Mouse (Mus musculus) kidney, postnatal 4 days (tissue): ENCODE data around the gene 1700021F05Rik.
"Not testable (repeated sequence)": the region's sequence is repeated elsewhere in the genome, so short reads cannot be mapped to it uniquely, and the experiment has no call there.

Experiments used
- DNase-seq, 2 experiments: peaks; one replicate each; pipeline ENCODE4 v3.0.0; 2021; ENCODE audit warnings: mixed read lengths in 2 of 2

1700021F05Rik gene

DNA sequence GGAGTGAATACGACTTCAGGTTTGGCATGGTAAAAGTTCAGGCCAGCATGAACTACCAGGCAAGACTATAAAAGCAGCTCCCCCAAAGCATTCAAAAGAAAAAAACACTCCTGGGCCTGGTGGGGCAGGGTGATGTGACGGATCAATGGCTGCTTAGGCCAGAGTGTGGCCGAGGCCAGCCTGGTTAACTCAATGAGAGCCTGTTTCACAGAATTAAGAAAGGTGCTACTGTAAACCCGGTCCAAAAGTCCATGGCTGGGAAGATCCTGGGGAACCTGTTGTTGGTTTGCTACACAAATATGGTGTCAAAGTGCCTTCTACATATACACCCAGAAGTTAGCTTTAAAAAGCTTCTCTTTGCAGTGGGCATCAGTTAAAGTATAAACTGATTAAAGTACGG lies 2.0 kb downstream of the 1700021F05Rik start:
- no peak for DNase-seq

GRCm38 (mm10) chr10:43537652-43538051 lies 3.1 kb downstream of the 1700021F05Rik start:
- no peak for DNase-seq

GRCm38 (mm10) chr10:43534382-43534781 lies 6.4 kb downstream of the 1700021F05Rik start:
- DNase-seq, result no peak

DNA sequence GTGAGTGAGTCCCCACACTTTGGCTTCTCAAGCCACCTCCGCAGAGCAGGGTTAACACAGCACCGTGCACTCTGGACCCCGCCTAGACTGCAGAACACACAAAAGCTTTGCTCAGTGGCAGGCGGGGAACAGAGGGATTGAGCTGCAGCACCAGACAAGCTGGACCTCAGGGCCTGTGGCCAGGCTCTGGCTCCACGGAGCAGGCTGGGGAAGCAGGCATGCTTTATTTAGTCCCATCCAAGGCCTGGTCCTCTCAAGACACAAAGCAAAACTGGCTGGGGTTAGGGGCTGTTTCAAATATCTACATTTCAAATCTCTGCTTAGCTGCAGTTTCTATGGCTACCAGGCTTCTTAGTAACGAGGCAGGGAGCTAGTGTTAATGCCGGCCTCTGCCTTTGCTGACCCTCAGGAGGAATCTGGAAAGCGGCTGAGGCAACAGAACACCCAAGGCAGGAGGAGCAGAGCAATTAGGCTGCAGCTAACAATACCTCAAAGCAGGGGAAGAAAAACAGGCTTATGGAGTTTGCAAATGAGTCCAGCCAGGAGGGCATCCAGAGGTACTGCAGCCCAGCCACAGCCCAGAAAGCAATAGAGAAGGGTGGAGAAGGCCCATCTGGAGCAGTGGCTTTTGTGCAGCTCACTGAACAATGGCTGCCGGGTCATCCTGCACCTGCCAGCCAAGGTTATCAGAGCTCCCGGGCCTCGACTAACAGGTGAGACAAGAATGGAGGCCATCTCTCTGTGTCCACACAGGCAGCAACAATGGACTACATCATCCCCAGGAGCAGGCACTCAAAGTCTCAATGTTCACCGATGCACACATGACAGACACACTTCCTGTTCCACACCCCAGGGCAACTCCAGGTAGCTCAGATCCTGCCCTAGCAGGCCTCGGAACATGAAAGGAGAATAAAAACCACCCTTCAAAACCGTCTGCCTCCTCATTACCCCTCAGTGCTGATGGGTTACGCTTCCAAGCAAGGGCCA lies 13.2 kb downstream of the 1700021F05Rik start:
- peak in 1 of 2 experiments; percentile 23 for DNase-seq

DNA sequence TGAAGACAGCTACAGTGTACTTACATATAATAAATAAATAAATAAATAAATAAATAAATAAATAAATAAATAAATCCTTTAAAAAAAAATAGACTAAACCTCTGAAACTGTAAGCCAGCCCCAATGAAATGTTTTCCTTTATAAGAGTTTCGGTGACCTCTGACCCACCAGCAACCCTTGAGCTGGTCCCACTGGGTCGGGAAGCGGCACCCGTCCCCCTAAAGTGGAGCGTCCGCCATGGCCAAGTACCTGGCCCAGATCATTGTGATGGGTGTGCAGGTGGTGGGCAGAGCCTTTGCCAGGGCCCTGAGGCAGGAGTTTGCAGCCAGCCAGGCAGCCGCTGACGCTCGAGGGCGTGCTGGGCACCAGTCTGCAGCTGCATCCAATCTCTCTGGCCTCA lies 16.9 kb downstream of the 1700021F05Rik start, which contains the start of gene Gm9803:
Gene Gm9803 (plus strand): TSS at position 154 of the 400 bp plus-strand sequence.
- not testable (repeated sequence) for DNase-seq

- no peak for DNase-seq
Observed at GRCm38 (mm10) chr10:43519977-43520376, 20.8 kb downstream of the 1700021F05Rik start.

DNA sequence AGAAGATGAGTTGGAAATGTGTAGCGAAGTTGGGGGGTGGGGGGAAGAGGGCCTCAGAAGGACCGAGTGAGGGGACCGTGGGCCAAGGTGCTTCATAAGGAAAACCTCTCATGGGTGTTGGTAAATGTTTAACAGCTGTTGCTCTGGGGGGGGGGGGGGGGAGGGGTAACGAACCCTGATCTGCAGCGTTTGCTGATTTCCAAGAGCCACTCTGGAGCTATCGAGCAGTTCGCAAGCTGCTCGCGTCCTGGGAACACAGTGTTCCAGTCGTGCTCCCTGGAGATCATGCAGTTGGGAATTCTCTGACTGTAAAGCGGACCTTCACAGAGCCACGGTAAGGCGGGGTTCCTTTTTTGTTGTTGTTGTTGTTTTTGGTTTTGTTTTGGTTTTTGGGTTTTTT lies 22.4 kb downstream of the 1700021F05Rik start:
- DNase-seq, result peak; percentile 36 to 53

- peak; percentile 57 to 71 for DNase-seq
Observed at GRCm38 (mm10) chr10:43517836-43518235, 23.0 kb downstream of the 1700021F05Rik start.

- DNase-seq, result peak; percentile 52 to 69
Observed at GRCm38 (mm10) chr10:43516992-43517660, 23.7 kb downstream of the 1700021F05Rik start.

- DNase-seq, result no peak
Observed at GRCm38 (mm10) chr10:43512976-43513375, 27.8 kb downstream of the 1700021F05Rik start.

DNA sequence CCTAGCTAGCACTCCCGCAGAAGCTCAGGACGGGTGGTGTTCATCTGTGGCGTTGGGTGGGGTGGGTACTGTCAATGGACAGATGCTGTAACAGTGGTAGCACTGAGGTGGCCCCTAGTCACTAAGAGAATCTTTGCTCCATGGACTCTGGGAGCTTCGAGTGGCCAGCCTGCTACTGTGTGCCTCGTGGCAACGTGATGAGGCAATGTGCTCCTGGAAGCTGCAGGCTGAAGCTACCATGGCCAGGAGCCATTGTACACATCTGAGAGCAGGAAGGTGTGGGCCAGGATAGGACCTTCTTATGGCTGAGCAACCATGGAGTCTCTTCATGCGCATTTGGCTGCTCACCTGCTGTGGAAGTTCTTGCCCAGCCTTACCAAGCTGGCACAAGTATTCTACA lies 31.6 kb downstream of the 1700021F05Rik start:
- DNase-seq, result no peak

- DNase-seq, result no peak
Observed at GRCm38 (mm10) chr10:43507051-43507450, 33.7 kb downstream of the 1700021F05Rik start.

DNA sequence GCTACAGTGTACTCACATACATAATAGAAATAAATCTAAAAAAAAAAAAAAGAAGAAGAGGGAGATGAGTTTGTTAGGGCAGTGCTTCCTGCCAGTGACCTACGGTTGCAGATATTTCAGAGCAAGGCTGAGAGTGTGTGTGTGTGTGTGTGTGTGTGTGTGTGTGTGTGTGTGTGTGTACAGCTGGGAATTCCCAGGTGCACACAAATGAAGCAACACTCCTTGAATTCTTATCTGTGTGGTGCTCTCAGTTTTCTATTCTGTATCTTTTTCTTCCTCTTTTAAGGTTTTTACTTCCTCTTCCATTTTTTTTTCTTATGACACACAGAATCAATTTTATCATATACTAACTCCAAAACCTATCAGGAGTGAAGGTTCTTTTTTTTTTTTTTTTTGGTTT lies 36.5 kb downstream of the 1700021F05Rik start:
- DNase-seq, result no peak

DNA sequence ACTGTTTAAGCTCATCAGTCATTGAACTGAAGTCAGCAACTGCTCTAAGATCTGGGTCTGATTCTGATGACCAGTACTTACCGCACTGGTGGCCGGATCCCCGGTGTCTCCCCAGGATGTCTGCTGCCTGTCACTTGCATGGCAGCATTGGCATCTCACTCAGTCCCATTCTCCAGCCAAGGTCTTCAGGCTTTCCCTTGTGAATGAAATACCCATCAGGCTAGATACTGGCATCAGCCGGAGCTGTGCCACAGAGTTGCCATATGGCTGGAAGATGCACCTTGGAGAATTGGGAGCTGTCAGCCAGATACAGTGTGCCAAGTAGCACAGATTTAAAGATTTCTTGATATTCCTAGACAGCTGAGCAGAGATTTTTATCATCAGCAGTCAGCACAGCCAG lies 38.2 kb downstream of the 1700021F05Rik start:
- DNase-seq, result no peak

- DNase-seq, result peak in 1 of 2 experiments; percentile 17
Observed at GRCm38 (mm10) chr10:43490846-43491245, 49.9 kb downstream of the 1700021F05Rik start.

DNA sequence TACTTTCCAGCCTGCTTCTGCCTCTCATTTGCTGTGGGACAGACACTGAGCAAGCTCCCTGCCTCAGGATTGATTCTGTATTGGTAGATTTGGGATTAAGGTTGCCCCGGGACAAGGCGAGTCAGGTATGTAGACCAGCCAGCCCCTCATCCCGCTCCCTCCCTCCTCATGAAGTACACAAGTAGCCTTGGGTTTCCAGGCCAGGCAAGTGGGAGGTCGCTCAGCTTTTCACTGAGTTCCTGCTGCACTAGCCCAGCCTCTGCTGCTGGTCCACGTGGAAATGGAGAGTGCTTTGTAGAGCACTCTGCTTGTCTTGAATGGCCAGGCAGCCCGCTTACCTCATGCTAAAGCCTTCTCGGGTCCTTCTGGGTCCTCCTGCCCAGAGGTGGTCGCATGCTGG lies 50.8 kb downstream of the 1700021F05Rik start:
- DNase-seq, result no peak

GRCm38 (mm10) chr10:43489550-43489949 lies 51.2 kb downstream of the 1700021F05Rik start:
- DNase-seq, result peak; percentile 18 to 46

- DNase-seq, result no peak
Observed at GRCm38 (mm10) chr10:43489139-43489538, 51.7 kb downstream of the 1700021F05Rik start.

- no peak for DNase-seq
Observed at GRCm38 (mm10) chr10:43488258-43488657, 52.5 kb downstream of the 1700021F05Rik start.

DNA sequence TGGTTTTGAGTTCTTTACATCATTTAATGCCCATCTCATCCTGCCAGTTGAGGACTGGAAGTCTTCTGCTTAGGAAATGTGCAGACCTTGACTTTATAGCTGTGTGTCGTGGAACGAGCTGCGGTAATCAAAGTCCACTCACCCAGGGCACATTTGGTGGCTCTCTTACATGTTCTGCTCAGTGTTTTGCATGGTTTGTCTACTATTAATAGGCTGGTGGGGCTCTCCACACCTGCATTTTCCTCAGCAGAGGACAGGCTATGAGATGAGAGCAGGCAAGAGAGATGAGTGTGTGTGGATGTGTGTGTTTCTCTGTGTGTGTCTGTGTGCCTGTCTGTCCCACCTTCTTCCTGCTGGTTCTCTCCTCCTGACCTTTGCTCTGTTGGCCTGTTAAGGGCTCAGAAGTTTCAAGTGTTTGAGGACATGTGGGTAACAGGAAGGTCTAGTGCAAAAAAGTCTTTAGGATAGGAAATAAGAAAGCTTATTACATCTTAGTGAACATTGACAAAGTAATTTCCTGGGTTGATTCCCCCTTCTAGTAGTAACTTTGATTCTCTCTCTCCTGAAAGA lies 53.3 kb downstream of the 1700021F05Rik start:
- DNase-seq, result no peak

GRCm38 (mm10) chr10:43485751-43486268 lies 55.0 kb downstream of the 1700021F05Rik start:
- DNase-seq, result no peak

GRCm38 (mm10) chr10:43483426-43483995 lies 57.3 kb downstream of the 1700021F05Rik start:
- peak; percentile 37 to 55 for DNase-seq

DNA sequence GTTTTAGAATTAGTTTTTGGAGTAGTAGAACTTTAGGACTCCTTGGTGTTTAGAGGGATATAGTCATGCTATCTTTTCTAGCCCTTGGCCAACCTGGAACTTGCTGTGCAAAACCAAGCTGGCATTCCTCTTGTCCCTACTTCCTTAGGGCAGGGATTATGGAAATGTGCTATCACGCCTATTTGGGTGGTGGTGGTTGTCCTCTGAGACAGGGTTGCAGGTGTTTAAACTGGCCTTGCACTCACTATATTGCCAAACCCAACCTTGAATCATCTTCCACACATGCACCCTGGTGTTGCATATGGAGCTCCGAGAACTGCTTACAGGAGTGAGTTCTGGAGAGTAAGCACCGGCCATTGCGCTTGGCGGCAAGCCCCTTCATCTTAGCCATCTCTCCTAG lies 58.8 kb downstream of the 1700021F05Rik start:
- DNase-seq, result no peak
